Mouse (Mus musculus): ENCODE data around the gene Pla1a.

GRCm38 (mm10) chr16:38383683-38384082 is 49.3 kb downstream of the Pla1a start:
- TF ChIP-seq CTCF (IDR thresholded peaks at IDR 0.05; ENCODE audit: borderline replicate concordance, insufficient read depth, low read depth, low read length) (no peak), POLR2A (IDR thresholded peaks at IDR 0.05; ENCODE audit: borderline replicate concordance, insufficient read depth, low read length) (no peak)

Measured in cerebellum, adult 2 months (tissue).